Mouse (Mus musculus): ENCODE data around the gene Crebbp. TPM values are rescaled to one million over a fixed set of nuclear protein-coding genes. Genes with fewer than 3 reads are reported as not detected.
"Not testable (repeated sequence)": the region's sequence is repeated elsewhere in the genome, so short reads cannot be mapped to it uniquely, and the experiment has no call there.

Crebbp gene
- total RNA-seq (2021), result 10 to 100 TPM; 93.3 to 96.2 TPM

DNA sequence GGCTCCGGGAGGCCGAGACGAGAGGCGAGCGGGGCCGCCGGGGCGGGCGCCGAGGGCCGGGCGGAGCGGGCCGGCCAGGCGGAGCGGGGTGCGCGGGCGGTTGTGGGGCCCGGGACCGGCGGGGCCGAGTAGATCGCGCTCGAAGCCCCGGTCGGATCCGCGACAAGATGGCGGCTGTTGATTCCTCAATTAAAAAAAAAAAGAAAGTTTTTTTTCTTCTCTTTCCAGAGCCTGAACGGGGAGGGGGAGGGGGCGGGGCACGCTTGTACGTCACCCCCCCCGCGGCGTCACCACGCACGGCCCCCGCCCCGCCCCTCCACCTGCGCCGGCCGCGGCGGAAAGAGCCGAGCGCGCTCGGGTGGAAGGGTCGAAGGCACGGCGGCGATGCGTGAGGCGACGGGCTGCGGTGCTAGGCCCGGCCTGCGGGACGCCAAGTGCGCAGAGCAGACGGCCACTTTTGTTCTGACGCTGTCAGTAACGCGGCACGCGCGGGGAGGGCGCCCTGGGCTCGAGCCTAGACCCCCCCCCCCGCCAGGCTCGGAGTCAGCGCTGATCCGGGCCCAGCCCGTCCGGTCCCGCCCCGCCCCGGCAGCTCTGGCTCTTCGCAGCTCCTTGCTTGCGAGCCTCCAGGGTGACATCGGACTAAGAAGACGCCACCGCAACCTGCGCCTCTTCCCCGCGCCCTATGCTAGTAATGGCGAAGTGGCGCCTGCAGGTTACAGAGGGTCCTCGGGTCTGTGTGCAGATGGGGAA, at the start of gene Crebbp:
Crebbp (minus strand) TSS at position 199 of the 753 bp plus-strand sequence.
- peak; percentile 96 for DNase-seq
- intact Hi-C loops (cut with DNase I), result no loop called here

DNA sequence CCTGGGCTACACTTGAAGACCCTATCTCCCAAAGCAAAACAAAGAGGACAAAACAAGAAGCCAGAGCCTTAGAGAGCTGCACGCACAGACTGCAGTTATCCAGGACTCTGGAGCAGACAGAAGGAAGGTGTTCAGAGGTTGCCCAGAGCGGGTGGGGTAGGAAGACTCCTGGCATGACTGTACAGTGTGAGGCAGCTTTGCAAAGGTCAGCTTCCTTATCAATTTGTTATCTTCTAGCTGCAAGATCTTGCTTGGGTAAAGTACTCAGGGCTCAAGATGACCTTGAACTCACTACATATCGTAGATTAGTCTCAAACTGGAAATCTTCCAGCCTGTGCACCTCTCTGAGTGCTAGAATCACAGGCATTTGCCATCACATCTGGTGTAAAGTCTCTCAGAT, 49.7 kb upstream of the Crebbp start:
- intact Hi-C loops (cut with DNase I), result no loop called here
- DNase-seq, result no peak

DNA sequence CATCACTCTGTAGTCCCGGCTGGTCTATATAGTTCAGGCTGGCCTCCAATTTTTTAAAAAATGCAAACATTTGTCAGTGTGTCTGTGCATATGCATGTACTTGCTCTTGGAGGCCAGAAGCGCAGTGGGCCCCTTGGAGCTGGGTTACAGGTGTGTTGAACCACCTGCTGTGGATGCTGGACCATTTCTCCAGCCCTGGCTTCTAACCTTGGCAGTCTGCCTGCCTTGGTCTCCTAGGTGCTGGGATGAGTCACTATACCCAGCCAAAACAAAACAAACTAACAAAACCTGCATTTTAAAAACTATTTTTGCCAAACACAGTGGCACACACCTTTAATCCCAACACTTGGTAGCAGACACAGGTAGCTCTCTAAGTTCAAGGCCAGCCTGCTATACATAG, 43.7 kb upstream of the Crebbp start:
- intact Hi-C loops (cut with DNase I), result no loop called here
- DNase-seq, result no peak

DNA sequence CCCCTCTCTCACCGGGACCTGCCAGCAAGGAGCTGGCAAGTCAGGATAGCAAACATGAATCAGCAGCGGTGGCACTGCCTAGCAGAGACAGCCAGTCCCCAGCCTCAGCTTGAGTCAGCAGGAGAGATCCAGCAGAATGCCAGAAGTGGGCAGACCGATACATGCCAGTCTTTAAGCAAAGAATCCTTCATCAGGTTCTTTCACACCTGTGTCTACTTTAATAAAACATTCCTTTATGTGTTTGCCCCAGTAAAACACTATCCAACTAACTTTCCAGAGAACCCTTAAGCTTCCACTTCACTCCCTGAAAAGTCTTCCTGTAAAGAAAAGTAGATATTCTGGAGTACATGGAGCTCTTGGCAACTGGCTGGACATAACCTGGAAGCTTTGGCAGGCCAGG, 35.0 kb upstream of the Crebbp start:
- intact Hi-C loops (cut with DNase I), result no loop called here
- DNase-seq, result no peak

DNA sequence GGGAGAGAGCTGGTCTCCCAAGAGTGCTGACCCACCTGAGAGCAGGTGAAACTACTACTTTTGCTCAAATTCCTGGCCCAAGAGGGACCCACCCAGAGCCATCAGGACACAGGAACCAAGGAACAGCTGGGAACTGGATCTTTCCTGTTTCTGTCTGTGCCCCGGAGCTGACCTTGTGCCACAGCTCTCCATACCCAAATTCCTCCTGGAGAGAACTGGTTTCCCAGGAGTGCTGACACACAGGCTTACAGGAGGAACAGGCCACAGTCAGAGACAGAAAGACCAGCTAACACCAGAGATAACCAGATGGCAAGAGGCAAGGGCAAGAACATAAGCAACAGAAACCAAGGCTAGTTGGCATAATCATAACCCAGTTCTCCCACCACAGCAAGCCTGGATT, 31.4 kb upstream of the Crebbp start:
- intact Hi-C loops (cut with DNase I); DNase-seq: not testable (repeated sequence)

DNA sequence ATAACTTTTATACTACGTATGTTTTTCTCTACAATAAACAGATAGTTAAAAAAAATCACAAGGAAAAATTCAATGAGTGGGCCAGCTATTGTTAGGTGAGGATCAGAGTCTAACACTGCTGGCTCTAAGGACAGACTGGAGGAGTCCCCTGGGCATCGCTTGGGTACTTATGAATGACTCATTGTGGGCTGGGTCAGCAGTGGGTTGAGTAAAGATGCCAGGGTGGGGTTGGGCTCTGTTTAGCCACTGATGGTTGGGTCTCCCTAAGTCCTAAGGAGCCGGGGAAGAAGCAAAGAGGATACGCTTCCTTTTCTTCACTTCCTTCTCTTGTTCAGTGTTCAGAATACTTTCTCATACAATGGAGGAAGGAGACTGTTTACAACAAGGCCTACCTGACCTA, 22.3 kb upstream of the Crebbp start:
- intact Hi-C loops (cut with DNase I), result no loop called here
- no peak for DNase-seq

DNA sequence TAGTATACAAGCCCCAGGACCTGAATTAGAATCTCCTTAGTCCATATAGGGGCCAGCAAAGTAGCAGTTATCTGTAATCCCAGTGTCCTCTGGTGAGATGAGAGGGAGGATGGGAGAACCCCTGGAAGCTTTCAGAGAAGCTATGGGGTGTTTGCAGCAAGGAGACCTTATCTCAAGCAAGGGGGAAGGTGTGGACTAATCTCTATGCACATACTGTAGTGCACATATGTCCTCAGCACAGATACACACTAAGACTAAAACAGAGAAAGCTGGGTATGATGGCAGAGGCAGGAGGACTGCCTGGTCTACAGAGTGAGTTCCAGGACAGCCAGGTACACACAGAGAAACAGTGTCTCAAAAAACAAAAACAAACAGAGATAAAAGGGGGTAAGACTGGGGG, 21.8 kb upstream of the Crebbp start:
- intact Hi-C loops (cut with DNase I), result no loop called here
- no peak for DNase-seq

DNA sequence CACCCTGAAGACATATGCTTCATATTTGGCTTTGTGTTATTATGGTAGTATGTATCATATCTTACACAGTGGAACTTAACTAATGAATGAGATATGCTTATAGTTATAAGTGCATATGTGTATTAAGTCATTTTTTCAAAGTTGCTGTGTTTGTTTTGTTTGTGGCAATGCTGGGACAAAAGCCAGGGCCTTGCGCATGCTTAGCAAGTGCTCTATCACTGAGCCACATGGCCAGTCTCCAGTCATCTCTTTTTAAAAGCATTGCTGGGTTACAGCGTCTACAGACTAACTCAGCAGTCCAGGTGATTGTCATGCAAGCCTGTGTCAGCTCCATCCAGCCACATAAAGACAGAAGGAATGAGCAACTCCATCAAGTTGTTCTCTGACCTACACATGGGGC, 12.0 kb upstream of the Crebbp start:
- DNase-seq, result no peak
- intact Hi-C loops (cut with DNase I), result no loop called here

DNA sequence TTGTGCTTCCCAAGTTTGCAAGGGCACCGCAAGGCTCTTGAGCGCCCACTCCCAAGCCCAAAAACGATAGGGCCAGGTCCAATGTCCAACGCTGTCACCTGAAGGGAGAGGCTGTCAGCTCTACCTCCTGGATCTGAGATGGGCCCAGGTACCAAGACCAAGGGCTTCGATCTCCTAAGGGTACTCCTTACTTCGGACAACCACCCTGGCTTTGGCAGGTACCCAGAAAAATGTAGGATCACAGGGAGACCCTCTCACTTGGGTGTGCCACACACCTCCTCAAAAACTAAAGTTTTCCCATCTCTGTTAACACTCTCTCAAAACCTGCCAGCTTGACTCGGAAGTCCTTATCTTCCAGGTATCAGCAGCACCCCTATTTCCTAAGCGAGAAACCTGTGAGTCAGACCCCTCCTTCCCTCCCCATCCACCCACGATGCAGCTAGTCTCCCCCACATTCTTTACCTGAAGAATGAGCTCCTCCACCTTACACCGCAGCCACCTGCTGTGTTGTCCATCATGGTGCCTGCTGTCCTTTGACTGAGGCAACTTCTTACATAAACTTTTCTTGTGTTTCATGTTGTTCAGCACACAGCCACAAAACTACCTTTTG, 939 bp upstream of the Crebbp start:
- DNase-seq, result peak; percentile 9

DNA sequence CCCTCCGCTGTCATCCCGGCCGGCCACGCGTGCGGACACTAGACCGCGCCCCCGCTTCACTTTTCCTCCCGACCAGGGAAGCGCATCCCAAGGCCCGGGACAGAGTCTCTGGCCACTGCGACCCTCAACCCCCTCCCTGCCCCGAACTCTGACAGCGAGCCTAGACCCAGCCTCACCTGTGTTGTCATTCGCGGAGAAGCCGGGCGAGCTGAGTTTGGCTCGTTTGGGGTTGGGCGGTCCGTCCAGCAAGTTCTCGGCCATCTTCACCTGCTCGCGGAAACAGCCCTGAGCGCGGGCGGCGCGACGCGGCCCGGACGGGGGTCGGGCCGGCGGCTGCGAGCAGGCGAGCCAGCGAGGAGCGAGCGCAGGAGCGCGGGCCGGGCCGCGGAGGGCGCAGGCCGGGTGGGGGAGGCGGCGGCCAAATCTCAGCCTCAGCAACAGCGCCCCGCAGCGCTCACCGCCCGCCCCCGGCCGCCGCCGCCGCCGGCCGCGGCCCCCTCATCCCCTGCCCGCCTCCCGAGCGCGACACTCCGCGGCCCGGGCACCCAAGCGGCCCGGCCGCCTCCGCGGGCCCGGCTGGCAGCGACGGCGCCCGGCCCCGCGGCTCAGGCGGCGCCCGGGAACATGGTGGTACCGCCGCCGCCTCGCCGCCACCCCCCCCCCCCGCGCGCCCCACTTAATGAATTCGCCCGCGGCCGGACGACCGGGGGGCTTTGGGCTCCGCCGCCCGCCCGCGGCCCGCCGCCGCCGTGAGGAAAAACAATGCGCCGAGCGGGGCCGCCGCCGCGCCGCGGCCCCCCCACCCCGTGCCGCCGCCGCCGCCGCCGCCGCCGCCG, 616 bp downstream of the Crebbp start:
- intact Hi-C loops (cut with DNase I), result no loop called here
- peak; percentile 68 for DNase-seq

More for the DNA sequence above, 939 bp upstream of the Crebbp start:
- intact Hi-C loops (cut with DNase I), result no loop called here

DNA sequence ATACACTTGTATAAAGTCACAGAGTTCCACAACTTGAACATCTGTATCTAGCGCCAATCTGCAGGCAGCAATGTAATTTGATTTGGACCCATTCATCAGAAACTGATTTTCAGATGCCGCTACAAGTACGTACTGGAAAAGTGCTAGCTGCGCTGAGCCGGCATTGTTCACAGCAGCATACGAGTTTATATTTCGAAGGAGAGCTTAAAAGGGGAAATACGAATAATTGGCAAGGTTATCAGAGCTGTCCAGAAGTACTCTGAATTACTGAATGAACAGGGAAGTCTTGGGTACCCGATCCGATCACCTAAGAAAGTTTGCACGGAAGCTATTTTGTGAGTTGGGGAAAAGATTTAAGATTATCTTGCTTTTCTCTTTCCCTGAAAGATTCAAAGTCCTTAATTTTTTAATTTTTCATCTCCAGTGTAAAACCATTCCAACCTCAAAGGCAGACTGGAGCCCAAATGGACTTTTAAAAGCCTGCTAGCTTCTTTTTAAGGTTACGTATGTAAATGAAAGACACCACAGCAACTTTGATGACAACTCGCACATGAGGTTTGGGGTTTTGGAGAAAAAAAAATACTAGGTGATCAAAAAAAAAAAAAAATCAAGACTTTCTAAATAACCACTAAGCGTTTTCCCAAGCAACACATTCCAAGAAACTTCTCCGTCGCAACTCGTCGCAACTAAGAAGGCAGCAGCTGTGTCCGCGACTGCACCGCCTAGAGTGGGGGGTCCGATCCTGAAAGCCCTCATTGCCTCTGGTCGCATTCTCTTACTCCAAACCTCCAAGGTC, 1.4 kb downstream of the Crebbp start:
- DNase-seq, result no peak
- intact Hi-C loops (cut with DNase I), result no loop called here

DNA sequence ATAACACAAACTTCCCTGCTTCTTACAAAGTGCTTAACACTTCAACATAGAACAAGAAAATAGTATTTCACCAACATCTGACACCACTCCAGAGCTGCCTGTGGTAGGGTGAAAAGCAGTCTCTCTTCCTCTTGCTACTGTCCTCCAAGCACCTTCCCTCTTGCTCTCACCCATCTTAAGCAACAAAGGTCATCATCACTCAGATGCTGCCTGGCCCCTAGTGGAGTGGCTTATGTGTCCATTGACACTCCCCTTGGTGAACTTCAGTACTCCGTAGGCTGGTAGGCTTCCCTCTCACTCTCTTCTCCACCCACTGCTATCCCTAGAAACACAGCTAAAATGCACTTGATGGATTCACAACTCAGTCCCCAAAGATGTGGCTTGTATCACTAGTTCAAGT, 3.5 kb downstream of the Crebbp start:
- DNase-seq, result no peak
- intact Hi-C loops (cut with DNase I), result no loop called here

DNA sequence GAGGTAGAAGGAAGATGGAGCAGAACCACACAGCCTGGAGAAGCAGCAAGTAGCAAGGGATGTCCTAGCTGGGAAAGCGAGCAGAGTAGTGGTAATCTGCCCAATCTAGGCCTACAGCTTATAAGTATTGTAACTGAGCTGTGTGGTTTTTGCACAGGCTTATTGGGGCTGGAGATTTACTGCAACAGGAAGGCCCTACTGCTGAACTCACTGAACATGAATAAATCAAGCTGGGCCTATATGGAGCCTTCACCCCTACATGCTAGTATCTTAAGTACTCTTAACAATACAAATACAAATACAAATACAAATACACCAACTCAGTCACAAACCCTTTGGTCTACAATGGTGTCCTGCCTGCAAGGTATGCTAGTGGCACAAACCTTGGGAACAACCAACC, 10.2 kb downstream of the Crebbp start:
- intact Hi-C loops (cut with DNase I), result no loop called here
- DNase-seq, result no peak

DNA sequence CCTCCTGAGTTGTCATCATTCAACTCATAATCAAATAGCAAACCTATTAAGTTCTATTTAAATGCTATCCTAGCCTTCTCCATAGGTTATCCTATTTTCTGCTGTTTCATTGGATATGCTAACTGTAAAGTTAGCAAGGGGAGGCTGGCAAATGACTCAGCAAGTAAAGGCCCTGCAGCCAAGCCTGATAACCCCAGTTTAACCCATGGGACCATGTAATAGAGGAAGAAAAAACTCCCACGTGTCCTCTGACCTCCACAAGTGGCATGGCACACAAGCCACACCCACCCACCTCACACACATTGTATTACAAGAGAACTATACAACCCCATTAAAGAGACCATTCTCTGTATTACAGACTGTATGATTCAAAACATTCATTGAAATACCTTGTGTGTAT, 13.8 kb downstream of the Crebbp start:
- DNase-seq, result no peak
- intact Hi-C loops (cut with DNase I), result no loop called here

DNA sequence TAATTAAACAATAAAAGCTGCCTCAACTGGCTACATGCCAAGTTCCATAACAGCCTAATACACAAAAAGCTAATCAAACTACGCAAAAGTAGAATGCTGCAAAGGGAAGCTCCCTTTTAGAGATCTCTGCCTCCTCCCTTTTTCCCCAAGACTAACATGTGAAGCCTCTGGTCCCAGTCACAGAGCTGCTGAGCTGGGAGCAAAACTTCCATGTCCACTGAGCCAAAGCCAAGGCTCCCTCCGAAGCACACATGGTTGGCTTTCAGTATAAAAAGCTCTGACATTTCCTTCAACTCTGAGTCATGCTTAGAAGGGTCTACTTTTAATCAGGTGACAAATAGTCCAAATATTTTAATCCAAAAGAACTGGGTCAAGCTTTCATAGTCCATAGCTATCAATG, 14.2 kb downstream of the Crebbp start:
- intact Hi-C loops (cut with DNase I), result no loop called here
- DNase-seq, result no peak

DNA sequence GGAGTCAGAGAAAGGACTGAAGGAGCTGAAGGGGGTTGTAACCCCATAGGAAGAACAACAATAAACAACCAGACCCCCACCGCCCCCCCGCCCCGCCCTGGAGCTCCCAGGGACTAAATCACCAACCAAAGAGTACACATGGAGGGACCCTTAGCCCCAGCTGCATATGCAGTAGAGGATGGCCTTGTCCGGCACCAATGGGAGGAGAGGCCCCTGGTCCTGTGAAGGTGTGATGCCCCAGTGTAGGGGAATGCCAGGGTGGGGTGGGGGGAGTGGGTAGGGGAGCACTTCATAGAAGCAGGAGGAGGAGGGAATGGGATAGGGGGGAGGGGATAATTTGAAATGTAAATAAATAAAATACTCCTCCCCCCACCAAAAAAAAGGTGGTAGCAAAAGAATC, 15.8 kb downstream of the Crebbp start:
- intact Hi-C loops (cut with DNase I), result no loop called here
- DNase-seq, result no peak

DNA sequence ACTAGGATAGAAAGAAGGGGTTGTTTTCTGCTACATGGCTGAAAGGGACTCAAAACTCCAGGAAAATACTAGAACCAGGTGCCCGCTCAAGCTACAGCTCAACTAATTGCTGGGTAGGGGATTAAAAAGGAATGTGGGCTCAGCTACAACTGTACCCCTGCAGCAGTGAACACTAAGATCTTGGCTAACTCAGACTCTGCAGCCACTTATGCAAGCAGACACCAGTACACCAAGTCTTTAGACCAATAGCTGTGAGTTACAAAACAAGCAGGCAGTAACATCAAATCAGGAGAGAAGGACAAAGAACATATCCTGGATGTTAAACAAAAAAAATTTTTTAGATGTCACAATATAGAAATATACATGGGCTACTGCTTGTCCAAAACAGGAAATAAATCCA, 23.6 kb downstream of the Crebbp start:
- DNase-seq, result no peak
- intact Hi-C loops (cut with DNase I), result no loop called here

DNA sequence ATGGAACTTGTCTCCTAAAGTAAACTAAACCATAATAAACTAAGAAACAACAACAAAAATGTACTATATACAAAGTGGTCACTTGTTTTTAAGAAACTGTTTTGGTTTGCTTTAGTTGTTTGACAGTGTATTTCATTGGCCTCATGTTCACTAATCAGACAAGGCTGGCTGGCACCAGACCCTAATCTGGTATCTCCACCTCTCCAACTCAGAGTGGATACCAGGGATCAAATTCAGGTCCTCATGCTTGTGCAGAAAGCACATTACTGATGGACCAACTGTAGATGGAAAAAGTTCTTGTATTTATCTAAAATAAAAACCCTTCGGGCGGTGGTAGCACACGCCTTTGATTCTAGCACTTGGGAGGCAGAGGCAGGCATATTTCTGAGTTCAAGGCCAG, 38.7 kb downstream of the Crebbp start:
- DNase-seq, result no peak

DNA sequence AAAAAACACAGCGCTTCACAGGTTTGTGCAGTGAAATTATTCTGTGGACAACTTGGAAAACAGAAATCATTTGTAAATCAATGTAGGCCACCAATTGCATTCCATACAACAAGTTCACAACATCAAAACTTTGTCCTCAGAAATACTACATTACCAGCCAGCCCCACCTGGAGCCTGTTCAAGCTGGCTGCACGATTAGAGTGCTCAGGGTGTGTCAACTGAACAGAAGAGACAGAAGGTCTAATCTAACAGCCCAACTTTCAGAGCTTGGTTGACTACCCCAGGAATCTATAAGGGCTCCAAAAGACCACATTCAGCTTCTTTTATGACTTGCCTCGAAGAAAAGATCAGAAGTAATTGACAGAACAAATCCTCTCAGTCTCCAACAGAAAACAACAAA, 44.3 kb downstream of the Crebbp start:
- intact Hi-C loops (cut with DNase I), result no loop called here
- DNase-seq, result no peak

More for the DNA sequence above, 38.7 kb downstream of the Crebbp start:
- intact Hi-C loops (cut with DNase I), result no loop called here

DNA sequence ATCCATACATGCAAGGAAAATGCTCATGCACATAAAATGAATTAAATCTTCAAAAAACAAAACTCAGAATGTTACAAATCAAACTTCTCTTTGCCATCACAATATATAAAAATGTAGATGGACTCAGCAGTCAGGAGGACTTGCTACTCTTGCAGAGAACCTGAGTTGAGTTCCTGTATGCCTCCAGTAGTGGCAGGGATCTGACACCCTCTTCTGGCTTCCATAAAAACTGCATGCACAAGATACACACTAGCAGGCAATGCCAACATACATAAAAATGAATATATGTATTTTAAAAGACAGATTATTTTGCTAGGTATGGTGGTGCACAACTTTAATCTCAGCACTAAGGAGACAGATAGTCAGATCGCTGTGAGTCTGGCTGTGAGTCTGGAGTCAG, 45.3 kb downstream of the Crebbp start:
- DNase-seq, result no peak

DNA sequence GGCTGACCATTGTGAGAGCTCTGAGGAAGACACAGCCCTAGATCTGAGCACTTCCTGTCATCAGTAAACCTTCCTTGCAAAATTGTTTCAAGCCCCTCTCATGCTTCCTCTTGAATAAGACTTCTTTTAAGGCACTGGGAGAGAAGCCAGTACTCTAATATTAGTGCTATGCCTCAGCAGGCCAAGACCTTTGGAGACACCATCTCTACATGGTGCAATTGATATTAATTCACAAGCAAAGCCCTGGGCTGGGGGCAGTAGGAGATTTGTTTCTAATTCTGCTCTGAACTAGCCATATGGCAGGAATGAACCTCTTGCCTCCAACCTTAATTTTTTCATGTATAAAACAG, 52.9 kb downstream of the Crebbp start:
- intact Hi-C loops (cut with DNase I), result no loop called here

More for the DNA sequence above, 45.3 kb downstream of the Crebbp start:
- intact Hi-C loops (cut with DNase I), result no loop called here

More for the DNA sequence above, 52.9 kb downstream of the Crebbp start:
- no peak for DNase-seq
